ENCODE assay signal across 11 mouse cellular contexts in the genomic region with DNA sequence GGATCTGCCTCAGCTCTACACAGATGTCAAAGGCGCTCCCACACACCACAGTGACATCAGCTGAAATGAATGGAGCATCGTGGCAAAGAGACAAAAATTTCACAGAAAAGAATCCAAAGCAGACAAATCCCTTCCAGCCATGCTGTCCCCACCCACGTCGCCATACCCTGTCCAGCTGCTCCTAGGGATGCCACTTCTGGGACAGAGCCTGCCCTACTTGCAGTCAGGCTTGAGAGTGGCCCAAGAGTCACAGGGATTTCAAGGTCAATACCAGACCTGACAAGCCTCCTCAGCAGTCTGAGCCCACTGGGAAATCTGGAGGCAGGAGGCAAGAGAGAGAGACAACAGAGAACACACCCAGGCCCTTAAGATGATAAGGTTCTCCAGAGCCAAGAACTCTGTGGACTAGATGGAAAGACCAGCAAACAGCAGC. TPM values are rescaled to one million over a fixed set of nuclear protein-coding genes. Genes with fewer than 3 reads are reported as not detected.
DNase-seq lines count a peak whose midpoint lies in the region; ATAC-seq lines count a peak whose summit lies in the region.
"Had no signal": no experiment of that assay in that cellular context is flagged by ENCODE, and none has a peak within 500 bp of the region (broad histone marks: within the 10 kb centered on the region; RNA-seq: fewer than 3 reads in every experiment).

No protein-coding gene starts in this region.

- DNase-seq in left cerebral cortex, adult 18-20 months (ENCODE audit: low spot score in 2 of 2), result peak; percentile 39 to 49
- no peak for DNase-seq in left cerebral cortex, adult 11 months (ENCODE audit: low spot score)
- DNase-seq in gastrocnemius, postnatal 10 days, result peak; percentile 20
- peak; percentile 64 for DNase-seq in heart, postnatal 25 days (ENCODE audit: low spot score)
- DNase-seq: cerebellum, adult 18-20 months had no signal

- H3K9me3 ChIP-seq in stomach, embryonic 15.5 days, result no peaks in the 10 kb centered on the region
- H3K9me3 ChIP-seq in forebrain, embryonic 16.5 days (ENCODE audit: control insufficient read depth, low read length), result no peaks in the 10 kb centered on the region
- H3K9me3 ChIP-seq in hindbrain, embryonic 13.5 days, result no peaks in the 10 kb centered on the region
- no peaks in the 10 kb centered on the region for H3K9me3 ChIP-seq in kidney, embryonic 16.5 days (ENCODE audit: low read length)
- H3K9me3 ChIP-seq: midbrain, embryonic 15.5 days had no signal

- intact Hi-C loops in heart, postnatal 25 days (cut with DNase I), result no loop called here

- WGBS in stomach, embryonic 15.5 days, result 62% methylated on average over 4 of the region's 4 CpGs
- 69% methylated on average over 4 of the region's 4 CpGs for WGBS in forebrain, embryonic 16.5 days
- WGBS in hindbrain, embryonic 13.5 days, result 75% methylated on average over 4 of the region's 4 CpGs
- 57% methylated on average over 4 of the region's 4 CpGs for WGBS in kidney, embryonic 16.5 days

- H3K4me3 ChIP-seq in stomach, embryonic 15.5 days (replicated peaks), result no peak overlapping the region
- no peak overlapping the region for H3K4me3 ChIP-seq in forebrain, embryonic 16.5 days (replicated peaks; ENCODE audit: low read length)
- H3K4me3 ChIP-seq in hindbrain, embryonic 13.5 days, result no peak overlapping the region
- no peak overlapping the region for H3K4me3 ChIP-seq in kidney, embryonic 16.5 days (ENCODE audit: low read length)
- H3K4me3 ChIP-seq: midbrain, embryonic 15.5 days had no signal

- H3K27me3 ChIP-seq in stomach, embryonic 15.5 days (replicated peaks), result no peaks in the 10 kb centered on the region
- no peaks in the 10 kb centered on the region for H3K27me3 ChIP-seq in forebrain, embryonic 16.5 days (replicated peaks; ENCODE audit: control insufficient read depth, insufficient read depth, low read length)
- 0 out of 2 replicates have a peak, but pooled peaks cover 12% of the 10 kb centered on the region for H3K27me3 ChIP-seq in hindbrain, embryonic 13.5 days
- H3K27me3 ChIP-seq in kidney, embryonic 16.5 days (ENCODE audit: insufficient read depth, low read length), result peaks cover 3% of the 10 kb centered on the region; the same call in 1 of the 2 replicates
- H3K27me3 ChIP-seq: midbrain, embryonic 15.5 days had no signal

- ATAC-seq in stomach, embryonic 15.5 days (ENCODE audit: insufficient read depth, low FRiP score, low read depth), result no peak
- no peak for ATAC-seq in forebrain, embryonic 16.5 days
- ATAC-seq in hindbrain, embryonic 13.5 days (ENCODE audit: low FRiP score), result no peak
- no peak for ATAC-seq in kidney, embryonic 16.5 days (ENCODE audit: low FRiP score, low TSS enrichment)
- ATAC-seq: midbrain, embryonic 15.5 days had no signal

- no peaks in the 10 kb centered on the region for H3K4me1 ChIP-seq in stomach, embryonic 15.5 days
- H3K4me1 ChIP-seq in forebrain, embryonic 16.5 days (replicated peaks; ENCODE audit: control insufficient read depth, insufficient read depth, low read length), result no peaks in the 10 kb centered on the region
- H3K4me1 ChIP-seq in hindbrain, embryonic 13.5 days (replicated peaks), result peaks cover 7% of the 10 kb centered on the region
- no peaks in the 10 kb centered on the region for H3K4me1 ChIP-seq in kidney, embryonic 16.5 days (ENCODE audit: insufficient read depth, low read length)
- H3K4me1 ChIP-seq: midbrain, embryonic 15.5 days had no signal

- H3K9ac ChIP-seq in stomach, embryonic 15.5 days, result no peak overlapping the region
- no peak overlapping the region for H3K9ac ChIP-seq in forebrain, embryonic 16.5 days (replicated peaks; ENCODE audit: low read depth, low read length)
- no peak overlapping the region for H3K9ac ChIP-seq in hindbrain, embryonic 13.5 days
- no peak overlapping the region for H3K9ac ChIP-seq in kidney, embryonic 16.5 days (replicated peaks; ENCODE audit: low read length)
- H3K9ac ChIP-seq: liver, embryonic 14.5 days; midbrain, embryonic 15.5 days had no signal

- H3K4me2 ChIP-seq in stomach, embryonic 15.5 days, result no peak overlapping the region
- no peak overlapping the region for H3K4me2 ChIP-seq in forebrain, embryonic 16.5 days (ENCODE audit: low read length)
- H3K4me2 ChIP-seq in hindbrain, embryonic 13.5 days, result no peak overlapping the region
- H3K4me2 ChIP-seq in kidney, embryonic 16.5 days (replicated peaks; ENCODE audit: low read depth, low read length), result no peak overlapping the region
- H3K4me2 ChIP-seq: midbrain, embryonic 15.5 days had no signal

- 0 out of 2 replicates have a peak overlapping the region, but pooled peaks have one; percentile 1 for H3K27ac ChIP-seq in stomach, embryonic 15.5 days
- no peak overlapping the region for H3K27ac ChIP-seq in forebrain, embryonic 16.5 days (ENCODE audit: low read length)
- H3K27ac ChIP-seq in hindbrain, embryonic 13.5 days, result no peak overlapping the region
- H3K27ac ChIP-seq in kidney, embryonic 16.5 days (ENCODE audit: low read length), result no peak overlapping the region
- H3K27ac ChIP-seq: liver, embryonic 14.5 days; midbrain, embryonic 15.5 days had no signal

- no peaks in the 10 kb centered on the region for H3K36me3 ChIP-seq in stomach, embryonic 15.5 days
- H3K36me3 ChIP-seq in forebrain, embryonic 16.5 days (ENCODE audit: control insufficient read depth, insufficient read depth), result no peaks in the 10 kb centered on the region
- H3K36me3 ChIP-seq in hindbrain, embryonic 13.5 days, result no peaks in the 10 kb centered on the region
- H3K36me3 ChIP-seq in kidney, embryonic 16.5 days (ENCODE audit: insufficient read depth, low read length), result no peaks in the 10 kb centered on the region
- H3K36me3 ChIP-seq: midbrain, embryonic 15.5 days had no signal

RNA-seq across cellular contexts. Expression of a gene that starts 24.4 kb away (rescaled TPM):
- 10 to 100 TPM; 91.6 to 92.4 TPM for total RNA-seq in left cerebral cortex, adult 18-20 months (2021)
- 1 to 10 TPM; 7.7 to 9.7 TPM for total RNA-seq in gastrocnemius, postnatal 10 days (2021)
- 1 to 10 TPM; 3.0 to 3.6 TPM for total RNA-seq in heart, postnatal 25 days (2021)
- polyA plus RNA-seq in stomach, embryonic 15.5 days (2015; fragmentation: Nextera tagmentation; extraction: Ambion mirVana), result 7.0 and 9.3 TPM in 2 replicates
- polyA plus RNA-seq in forebrain, embryonic 16.5 days (2015; fragmentation: Nextera tagmentation; extraction: Ambion mirVana), result 8.6 and 10.1 TPM in 2 replicates
- 13.6 and 13.8 TPM in 2 replicates for polyA plus RNA-seq in hindbrain, embryonic 13.5 days (2015; fragmentation: Nextera tagmentation; extraction: Ambion mirVana)
- 4.3 and 4.7 TPM in 2 replicates for polyA plus RNA-seq in kidney, embryonic 16.5 days (2015; fragmentation: Nextera tagmentation; extraction: Ambion mirVana)
